Mouse (Mus musculus) megakaryocyte-erythroid progenitor cell, adult 5 weeks (primary cell): Measurements from ENCODE around the gene Vmn2r87. TPM values are rescaled to one million over a fixed set of nuclear protein-coding genes. Genes with fewer than 3 reads are reported as not detected.

ENCODE experiments used
- polyA plus RNA-seq: library from polyadenylated mRNA; stranded (reverse); fragments of >175 nt; gene quantifications from 2 replicates; pipeline ENCODE4 v1.2.3, GENCODE M21; 2012

Gene Vmn2r87
- polyA plus RNA-seq: not detected in 2 replicates

DNA sequence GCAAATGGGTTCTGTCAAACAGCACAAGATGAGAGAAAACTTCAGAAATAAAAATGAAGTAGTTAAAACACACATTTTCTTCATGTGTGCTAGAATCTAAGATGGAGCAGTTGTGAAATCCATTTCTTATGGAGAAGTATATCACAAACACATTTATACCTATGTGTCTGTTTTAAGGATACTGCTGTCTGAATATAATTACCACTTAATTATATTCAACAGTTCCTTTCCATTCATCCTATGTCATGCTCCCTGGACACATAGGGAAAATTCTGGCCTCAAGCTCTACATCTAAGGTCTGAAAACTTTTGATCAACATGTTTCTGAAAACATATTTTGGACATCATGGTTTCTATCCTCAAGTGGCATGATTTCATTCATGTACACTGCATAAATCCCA lies at the start of gene Vmn2r87:
Gene Vmn2r87 (minus strand): TSS at position 101 of the 400 bp plus-strand sequence.

DNA sequence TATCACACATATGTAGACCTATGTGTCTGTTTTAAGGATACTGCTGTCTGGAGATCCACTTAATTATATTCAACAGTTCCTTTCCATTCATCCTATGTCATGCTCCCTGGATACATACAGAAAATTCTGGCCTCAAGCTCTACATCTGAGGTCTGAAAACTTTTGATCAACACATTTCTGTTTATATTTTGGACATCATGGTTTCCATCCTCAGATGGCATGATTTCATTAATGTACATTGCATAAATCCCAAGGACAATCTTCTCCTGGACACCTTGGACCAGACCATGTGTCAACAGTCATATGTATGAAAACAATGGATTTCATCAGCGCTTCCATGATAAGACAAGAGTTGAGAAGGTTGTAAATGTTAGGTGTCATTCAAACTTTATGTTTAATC lies 41.2 kb downstream of the Vmn2r87 start, which contains the start of gene Vmn2r86:
Gene Vmn2r86 (minus strand): TSS at position 101 of the 400 bp plus-strand sequence.

DNA sequence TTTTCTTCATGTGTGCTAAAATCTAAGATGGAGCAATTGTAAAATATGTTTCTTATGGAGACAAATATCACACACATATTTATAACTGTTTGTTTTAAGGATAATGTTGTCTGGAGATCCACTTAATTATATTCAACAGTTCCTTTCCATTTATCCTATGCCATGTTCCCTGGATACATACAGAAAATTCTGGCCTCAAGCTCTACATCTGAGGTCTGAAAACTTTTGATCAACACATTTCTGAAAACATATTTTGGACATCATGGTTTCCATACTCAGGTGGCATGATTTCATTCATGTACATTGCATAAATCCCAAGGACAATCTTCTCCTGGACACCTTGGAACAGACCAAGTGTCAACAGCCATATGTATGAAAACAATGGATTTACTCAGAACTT lies 67.6 kb downstream of the Vmn2r87 start, which contains the start of gene Vmn2r85:
Gene Vmn2r85 (minus strand): TSS at position 101 of the 400 bp plus-strand sequence.

Other genes starting within 250 kb of the Vmn2r87 start
- not detected in 2 replicates for gene Neurod4, start 217.2 kb downstream of the Vmn2r87 start, polyA plus RNA-seq
- gene Tespa1, start 174.5 kb downstream of the Vmn2r87 start, polyA plus RNA-seq: 0.84 and 2.8 TPM in 2 replicates
- not detected in 2 replicates for gene Vmn2r84, start 103.1 kb downstream of the Vmn2r87 start, polyA plus RNA-seq
- not detected in 2 replicates for gene Vmn2r85, start 67.7 kb downstream of the Vmn2r87 start, polyA plus RNA-seq
- gene Vmn2r86, start 41.3 kb downstream of the Vmn2r87 start, polyA plus RNA-seq: not detected in 2 replicates